Mouse (Mus musculus) erythroblast, embryonic 14.5 days (primary cell): Measurements from ENCODE around the gene Cbln1.

Experiments used
- GATA1 ChIP-seq: IDR thresholded peaks from 2 replicates; pipeline ENCODE4 v1.6.1; 2012; ENCODE audit warnings: low read length, inconsistent platforms, mixed read lengths
- TAL1 ChIP-seq: IDR thresholded peaks from 3 replicates; pipeline ENCODE4 v1.6.1; 2012; ENCODE audit warnings: low read length, inconsistent platforms, mixed read lengths

DNA sequence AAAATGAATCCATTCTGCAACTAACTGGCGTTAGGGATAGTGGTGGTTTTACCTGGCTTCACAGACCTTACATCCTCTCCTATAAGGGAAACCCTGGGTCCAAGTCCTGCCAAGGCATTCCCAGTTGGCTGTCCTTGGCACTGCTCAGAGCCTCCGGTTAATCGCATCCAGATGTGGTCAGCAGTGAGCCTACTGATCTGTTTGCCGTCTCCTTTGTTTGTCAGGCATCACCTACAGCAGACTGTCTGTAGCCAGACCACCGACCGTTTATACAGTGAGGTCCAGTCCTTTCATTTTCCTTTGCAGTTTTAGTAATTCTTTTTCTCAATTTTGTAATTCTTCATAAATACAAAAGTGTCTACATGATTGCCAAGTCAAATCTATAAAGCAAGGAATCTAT lies 25.2 kb upstream of the Cbln1 start:
- TF ChIP-seq TAL1, result no peak
- TF ChIP-seq GATA1, result no peak
